Comparison of ENCODE assay signal across 7 mouse cellular contexts in genomic region chr6:109176876-109177275, GRCm38 (mm10).
"Had no signal": no experiment of that assay in that cellular context is flagged by ENCODE, and none has a peak within 500 bp of the region (broad histone marks: within the 10 kb centered on the region; RNA-seq: fewer than 3 reads in every experiment).

No protein-coding gene starts in this region.

- H3K4me3 ChIP-seq: limb, embryonic 15.5 days; liver, embryonic 12.5 days; lung, embryonic 15.5 days; midbrain, embryonic 13.5 days had no signal

- H3K9ac ChIP-seq: limb, embryonic 15.5 days; liver, embryonic 12.5 days; lung, embryonic 15.5 days; midbrain, embryonic 13.5 days had no signal

- H3K27ac ChIP-seq: limb, embryonic 15.5 days; liver, embryonic 12.5 days; lung, embryonic 15.5 days; midbrain, embryonic 13.5 days; stomach, postnatal 0 days had no signal

- H3K36me3 ChIP-seq: limb, embryonic 15.5 days; liver, embryonic 12.5 days; lung, embryonic 15.5 days; midbrain, embryonic 13.5 days had no signal

- H3K9me3 ChIP-seq: limb, embryonic 15.5 days; liver, embryonic 12.5 days; lung, embryonic 15.5 days; midbrain, embryonic 13.5 days had no signal

- DNase-seq: kidney, postnatal 10 days; thymus, postnatal 4 days had no signal

- H3K4me1 ChIP-seq: limb, embryonic 15.5 days; liver, embryonic 12.5 days; lung, embryonic 15.5 days; midbrain, embryonic 13.5 days had no signal

- H3K4me2 ChIP-seq: limb, embryonic 15.5 days; liver, embryonic 12.5 days; lung, embryonic 15.5 days; midbrain, embryonic 13.5 days had no signal

- ATAC-seq: liver, embryonic 12.5 days; midbrain, embryonic 13.5 days had no signal

- H3K27me3 ChIP-seq: limb, embryonic 15.5 days; liver, embryonic 12.5 days; lung, embryonic 15.5 days; midbrain, embryonic 13.5 days had no signal
